Mouse (Mus musculus) stomach, embryonic 14.5 days (tissue): ENCODE data around the gene Abca12. TPM values are rescaled to one million over a fixed set of nuclear protein-coding genes. Genes with fewer than 3 reads are reported as not detected.

ENCODE experiments used
- ATAC-seq: fragments of 200-750 bp; cut with Nextera tagmentation; 2 replicates; pipeline ENCODE4 v1.8.0; 2017; ENCODE audit warnings: low read depth, moderate TSS enrichment; ENCODE audit not compliant: insufficient number of reproducible peaks, insufficient read depth, low FRiP score
- H3K27ac ChIP-seq: fragments of 300-500 bp; sonication (generic); 2 replicates; pipeline ENCODE4 v1.5.1; 2014; ENCODE audit warnings: mild to moderate bottlenecking, low read length, moderate library complexity, mixed read lengths
- H3K27me3 ChIP-seq: fragments of 300-500 bp; sonication (generic); 2 replicates; pipeline ENCODE4 v1.6.1; 2014; ENCODE audit warnings: low read length, control low read depth, mixed read lengths; ENCODE audit not compliant: control insufficient read depth, insufficient read depth
- H3K36me3 ChIP-seq: fragments of 300-500 bp; sonication (generic); 2 replicates; pipeline ENCODE4 v1.6.1; 2014; ENCODE audit warnings: mild to moderate bottlenecking, control low read depth, low read length, moderate library complexity, mixed read lengths; ENCODE audit not compliant: control insufficient read depth, insufficient read depth
- H3K4me1 ChIP-seq: fragments of 300-500 bp; sonication (generic); 2 replicates; pipeline ENCODE4 v1.6.1; 2014; ENCODE audit warnings: low read length, control low read depth, mixed read lengths; ENCODE audit not compliant: control insufficient read depth, insufficient read depth
- H3K4me2 ChIP-seq: fragments of 300-500 bp; sonication (generic); replicated peaks from 2 replicates; pipeline ENCODE4 v1.6.1; 2014; ENCODE audit warnings: low read depth, low read length, control low read depth
- H3K4me3 ChIP-seq: fragments of 300-500 bp; sonication (generic); 2 replicates; pipeline ENCODE4 v1.5.1; 2014; ENCODE audit warnings: low read depth, low read length, control low read depth
- H3K9ac ChIP-seq: fragments of 300-500 bp; sonication (generic); replicated peaks from 2 replicates; pipeline ENCODE4 v1.6.1; 2014; ENCODE audit warnings: low read depth, mild to moderate bottlenecking, control low read depth, low read length, moderate library complexity, mixed read lengths
- H3K9me3 ChIP-seq: fragments of 300-500 bp; sonication (generic); 2 replicates; pipeline ENCODE4 v1.6.1; 2016; ENCODE audit warnings: low read depth, low read length, control low read depth; ENCODE audit not compliant: control insufficient read depth
- WGBS: fragments of 180-500 bp; shearing (Covaris S2); extraction: QIAGEN DNeasy Blood & Tissue Kit; methylation state at CpG from one replicate; pipeline ENCODE4 v1.1.7; 2014; 5-methylcytosine and 5-hydroxymethylcytosine counted together
- polyA plus RNA-seq: library from polyadenylated mRNA; unstranded; fragments of >200 nt; fragmentation: Nextera tagmentation; extraction: Ambion mirVana; gene quantifications from 2 replicates; pipeline ENCODE4 v1.2.1, GENCODE M21; 2014

Gene Abca12
- polyA plus RNA-seq, 1 experiment from 2014 or later, result not detected

DNA sequence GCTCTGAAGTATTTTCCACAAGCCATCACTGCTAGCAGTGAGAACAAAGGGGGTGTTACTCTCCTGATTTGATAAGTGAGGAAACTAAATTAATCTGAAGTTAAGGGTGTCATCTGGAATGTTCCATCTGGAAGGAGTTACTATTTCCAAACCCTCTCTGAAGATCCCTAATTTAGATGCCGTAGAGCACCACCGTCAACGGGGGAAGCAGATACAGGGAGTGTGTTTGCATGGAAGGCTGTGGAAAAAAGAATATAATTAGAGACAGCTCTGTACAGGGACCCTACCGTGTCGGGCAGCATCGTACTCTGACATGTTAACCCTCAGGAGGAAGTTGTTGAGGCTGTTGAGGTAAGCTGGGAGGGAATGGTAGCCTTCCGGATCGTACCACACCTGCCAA is 142.6 kb downstream of the Abca12 start:
- no peak for ATAC-seq
- Histone ChIP-seq H3K9ac (no peak overlapping the region), H3K4me3 (no peak overlapping the region), H3K27me3 (no peaks in the 10 kb centered on the region), H3K36me3 (no peaks in the 10 kb centered on the region), H3K9me3 (no peaks in the 10 kb centered on the region), H3K27ac (no peak overlapping the region), H3K4me2 (no peak overlapping the region), H3K4me1 (no peaks in the 10 kb centered on the region)
- WGBS, result 79% methylated on average over 8 of the region's 8 CpGs

DNA sequence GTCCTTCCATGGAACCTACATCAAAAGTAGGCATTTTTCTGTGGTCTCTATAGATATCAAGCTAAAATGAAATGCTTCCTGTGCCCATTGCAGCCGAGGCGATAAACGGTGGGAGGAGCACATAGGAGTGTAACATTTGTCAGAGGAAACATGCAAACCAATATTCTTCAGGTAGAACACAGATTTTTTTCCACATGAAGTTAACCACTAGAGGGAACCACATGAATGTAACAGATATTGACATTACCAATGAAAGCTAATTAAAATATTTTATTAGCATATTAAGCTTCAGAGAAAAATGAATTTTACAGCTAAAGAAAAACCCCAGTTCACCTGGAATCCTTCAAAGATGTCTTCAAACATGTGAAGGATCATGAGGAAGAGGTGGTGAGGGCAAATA is 144.6 kb downstream of the Abca12 start:
- Histone ChIP-seq H3K9ac (no peak overlapping the region), H3K4me3 (no peak overlapping the region), H3K4me2 (no peak overlapping the region), H3K27me3 (no peaks in the 10 kb centered on the region), H3K9me3 (no peaks in the 10 kb centered on the region), H3K36me3 (no peaks in the 10 kb centered on the region), H3K4me1 (no peaks in the 10 kb centered on the region), H3K27ac (no peak overlapping the region)
- WGBS, result 92% methylated on average over 3 of the region's 3 CpGs
- ATAC-seq, result no peak

DNA sequence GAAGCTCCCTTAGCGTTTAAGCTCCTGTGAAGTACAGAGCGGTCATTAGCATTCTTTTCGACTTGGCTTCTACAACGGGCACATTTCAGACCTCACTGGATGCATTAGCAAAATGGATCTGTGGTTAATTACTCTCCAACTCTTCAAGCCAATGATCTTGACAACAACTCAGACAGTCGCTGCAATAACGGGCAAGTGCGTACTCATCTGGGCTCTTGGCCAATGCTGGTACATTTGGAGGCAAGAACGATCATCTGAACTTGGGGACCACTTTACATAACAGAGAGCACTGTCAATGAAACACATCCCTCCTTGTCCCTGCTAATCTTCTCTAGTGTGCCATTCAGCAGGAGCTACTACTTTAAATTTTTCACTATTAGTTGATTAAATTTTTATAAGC is 148.1 kb downstream of the Abca12 start:
- no peak for ATAC-seq
- no peaks in the 10 kb centered on the region for H3K36me3 ChIP-seq
- 90% methylated on average over 8 of the region's 8 CpGs for WGBS
- no peaks in the 10 kb centered on the region for H3K9me3 ChIP-seq
- no peak overlapping the region for H3K4me2 ChIP-seq
- H3K4me3 ChIP-seq, result no peak overlapping the region
- no peak overlapping the region for H3K9ac ChIP-seq
- no peaks in the 10 kb centered on the region for H3K27me3 ChIP-seq
- no peaks in the 10 kb centered on the region for H3K4me1 ChIP-seq
- no peak overlapping the region for H3K27ac ChIP-seq

DNA sequence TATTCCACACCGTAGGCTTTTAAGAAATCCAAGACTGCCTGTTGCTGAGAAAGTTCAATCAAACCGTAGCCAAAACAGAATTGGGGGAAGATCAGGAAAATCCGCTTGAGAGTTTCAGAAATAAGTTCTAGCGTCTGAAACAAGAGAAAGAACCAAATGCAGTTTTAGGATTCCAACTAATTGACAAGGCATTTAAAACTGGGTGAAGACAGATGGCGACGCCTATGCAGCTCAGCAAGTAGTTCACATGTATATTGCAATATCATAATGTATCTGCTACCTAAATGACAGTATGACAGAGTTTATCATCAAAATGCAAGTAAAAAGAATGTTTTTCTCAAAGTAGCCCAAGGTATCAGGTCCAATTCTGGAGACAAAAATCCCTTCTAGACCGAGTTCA is 151.2 kb downstream of the Abca12 start:
- Histone ChIP-seq H3K4me2 (no peak overlapping the region), H3K27me3 (no peaks in the 10 kb centered on the region), H3K27ac (no peak overlapping the region), H3K9me3 (no peaks in the 10 kb centered on the region), H3K4me1 (no peaks in the 10 kb centered on the region), H3K36me3 (no peaks in the 10 kb centered on the region), H3K4me3 (no peak overlapping the region), H3K9ac (no peak overlapping the region)
- ATAC-seq, result no peak
- WGBS, result 93% methylated on average over 7 of the region's 7 CpGs

DNA sequence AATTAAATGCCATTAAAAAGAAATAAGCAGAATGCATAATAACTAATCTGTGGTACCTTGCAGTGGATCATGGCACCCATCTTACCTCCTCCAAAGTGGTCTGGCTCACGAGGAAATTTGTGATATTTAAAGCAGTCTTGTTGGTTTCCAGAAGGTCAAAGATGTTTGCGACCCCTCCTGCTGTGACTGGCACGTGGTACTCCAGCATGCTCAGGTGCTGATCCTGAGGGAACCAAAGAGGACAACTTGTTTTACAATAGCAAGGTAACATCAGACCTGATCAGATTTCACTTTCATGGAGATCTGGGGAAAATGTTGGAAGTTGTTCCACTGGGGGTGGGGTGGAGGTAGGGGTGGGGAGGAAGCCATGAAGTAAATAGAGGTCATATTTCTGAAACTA is 170.1 kb downstream of the Abca12 start:
- Histone ChIP-seq H3K4me2 (no peak overlapping the region), H3K4me1 (no peaks in the 10 kb centered on the region), H3K9me3 (no peaks in the 10 kb centered on the region), H3K9ac (no peak overlapping the region), H3K36me3 (no peaks in the 10 kb centered on the region), H3K4me3 (no peak overlapping the region), H3K27ac (no peak overlapping the region), H3K27me3 (no peaks in the 10 kb centered on the region)
- ATAC-seq, result no peak
- 59% methylated on average over 3 of the region's 3 CpGs for WGBS

DNA sequence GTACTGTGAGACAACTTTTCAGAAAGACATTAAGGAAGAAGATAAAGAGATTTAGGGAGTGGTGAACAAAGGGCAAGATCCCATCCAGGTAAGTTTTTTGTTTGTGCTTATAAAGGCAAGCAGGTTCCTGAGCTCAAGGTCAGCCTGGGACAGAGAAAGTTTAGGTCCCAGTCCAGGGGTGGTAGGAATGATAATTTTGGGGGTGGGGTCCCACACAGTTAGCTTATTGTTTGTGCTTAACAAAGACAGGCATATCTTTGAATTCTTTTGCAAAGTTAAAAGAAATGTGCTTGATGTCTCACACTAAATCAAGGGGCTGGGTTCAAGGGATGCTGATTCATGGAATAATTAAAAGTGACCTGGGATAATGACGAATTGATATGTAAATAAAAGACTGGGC is 173.3 kb downstream of the Abca12 start:
- Histone ChIP-seq H3K36me3 (no peaks in the 10 kb centered on the region), H3K4me2 (no peak overlapping the region), H3K4me3 (no peak overlapping the region), H3K4me1 (no peaks in the 10 kb centered on the region), H3K9ac (no peak overlapping the region), H3K27me3 (no peaks in the 10 kb centered on the region), H3K27ac (no peak overlapping the region), H3K9me3 (no peaks in the 10 kb centered on the region)
- ATAC-seq, result no peak
- 77% methylated on average over 1 of the region's 1 CpGs for WGBS

DNA sequence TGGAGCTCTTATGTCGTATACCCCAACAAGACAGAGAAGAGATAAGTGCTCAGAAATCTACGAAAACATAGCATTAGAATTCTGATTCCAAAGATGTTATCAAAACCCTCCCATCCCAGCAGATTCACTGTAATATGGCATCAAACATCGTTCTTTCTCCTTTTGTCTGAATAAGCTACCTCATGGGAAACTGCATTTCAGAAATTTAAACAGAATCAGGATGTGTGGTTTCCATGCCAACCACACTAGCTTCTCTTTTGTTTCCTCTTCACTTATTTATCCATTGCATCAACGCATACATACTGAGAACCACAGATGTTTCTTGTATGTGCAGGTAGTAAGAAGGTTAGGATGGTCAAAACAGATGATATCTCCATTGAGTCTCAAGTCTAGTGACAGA is 175.1 kb downstream of the Abca12 start:
- H3K9ac ChIP-seq, result no peak overlapping the region
- H3K27ac ChIP-seq, result no peak overlapping the region
- no peaks in the 10 kb centered on the region for H3K9me3 ChIP-seq
- no peaks in the 10 kb centered on the region for H3K27me3 ChIP-seq
- no peaks in the 10 kb centered on the region for H3K4me1 ChIP-seq
- ATAC-seq, result no peak
- no peak overlapping the region for H3K4me3 ChIP-seq
- WGBS, result 80% methylated on average over 4 of the region's 4 CpGs
- H3K4me2 ChIP-seq, result no peak overlapping the region
- no peaks in the 10 kb centered on the region for H3K36me3 ChIP-seq

DNA sequence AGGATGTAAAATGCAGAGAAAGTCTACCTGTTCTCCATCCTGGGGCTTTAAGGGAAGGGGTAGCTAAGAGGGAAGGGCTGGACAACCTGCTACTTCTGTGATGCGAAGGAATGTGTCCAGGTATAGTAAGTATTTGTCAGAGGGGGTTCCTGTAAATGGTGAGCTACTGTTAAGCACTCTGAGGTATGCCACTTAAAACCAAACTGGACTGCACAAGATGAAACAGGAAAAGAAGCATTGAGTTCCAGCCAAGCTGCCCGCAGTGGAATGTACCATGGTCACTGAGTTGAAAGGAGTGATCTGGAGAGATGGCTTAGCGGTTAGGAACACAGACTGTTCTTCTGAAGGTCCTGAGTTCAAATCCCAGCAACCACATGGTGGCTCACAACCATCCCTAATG is 179.4 kb downstream of the Abca12 start:
- Histone ChIP-seq H3K27me3 (no peaks in the 10 kb centered on the region), H3K4me1 (no peaks in the 10 kb centered on the region), H3K4me3 (no peak overlapping the region), H3K9ac (no peak overlapping the region), H3K27ac (no peak overlapping the region), H3K36me3 (no peaks in the 10 kb centered on the region), H3K9me3 (no peaks in the 10 kb centered on the region), H3K4me2 (no peak overlapping the region)
- no peak for ATAC-seq
- WGBS, result 94% methylated on average over 3 of the region's 3 CpGs

DNA sequence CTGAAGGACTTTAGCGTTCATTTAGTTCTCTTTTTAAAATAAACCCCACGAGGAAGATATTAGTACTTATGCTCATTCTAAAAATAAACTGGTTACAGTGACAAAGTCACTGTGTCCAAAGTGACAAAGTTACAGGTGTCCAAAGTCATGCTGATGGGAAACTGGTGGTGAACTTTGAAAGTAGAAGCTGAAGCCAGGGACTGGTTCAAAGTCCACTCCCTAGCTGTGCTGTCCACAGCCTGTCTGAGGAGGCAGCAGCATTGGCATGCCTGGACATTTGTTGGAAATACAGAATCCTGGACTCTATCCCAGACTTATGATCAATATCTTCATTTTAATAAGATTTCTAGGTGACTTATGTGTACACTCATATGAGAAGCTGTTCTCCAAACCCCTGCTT is 183.5 kb downstream of the Abca12 start:
- no peak overlapping the region for H3K4me3 ChIP-seq
- ATAC-seq, result no peak
- no peak overlapping the region for H3K27ac ChIP-seq
- 75% methylated on average over 2 of the region's 2 CpGs for WGBS
- H3K9ac ChIP-seq, result no peak overlapping the region
- H3K4me2 ChIP-seq, result no peak overlapping the region
- H3K36me3 ChIP-seq, result no peaks in the 10 kb centered on the region
- H3K9me3 ChIP-seq, result no peaks in the 10 kb centered on the region
- no peaks in the 10 kb centered on the region for H3K4me1 ChIP-seq
- H3K27me3 ChIP-seq, result no peaks in the 10 kb centered on the region
